15 mouse cellular contexts compared by ENCODE assay signal in genomic region chr2:26551446-26551845, GRCm38 (mm10). TPM values are rescaled to one million over a fixed set of nuclear protein-coding genes. Genes with fewer than 3 reads are reported as not detected.
DNase-seq lines count a peak whose midpoint lies in the region; ATAC-seq lines count a peak whose summit lies in the region.
"Had no signal": no experiment of that assay in that cellular context is flagged by ENCODE, and none has a peak within 500 bp of the region (broad histone marks: within the 10 kb centered on the region; RNA-seq: fewer than 3 reads in every experiment).

No protein-coding gene starts in this region.

- WGBS in midbrain, embryonic 10.5 days, result 79% methylated on average over 8 of the region's 8 CpGs
- 79% methylated on average over 8 of the region's 8 CpGs for WGBS in midbrain, embryonic 15.5 days

- no peaks in the 10 kb centered on the region for H3K36me3 ChIP-seq in midbrain, embryonic 10.5 days
- H3K36me3 ChIP-seq in midbrain, embryonic 15.5 days (replicated peaks), result no peaks in the 10 kb centered on the region
- H3K36me3 ChIP-seq: liver, embryonic 13.5 days had no signal

- no peak overlapping the region for H3K9ac ChIP-seq in midbrain, embryonic 15.5 days
- H3K9ac ChIP-seq: liver, embryonic 13.5 days had no signal

- DNase-seq in CD4-positive, CD25-positive, alpha-beta regulatory T cell, adult 2 months (ENCODE audit: low read depth, low spot score), result peak; percentile 19
- no peak for DNase-seq in midbrain, embryonic 10.5 days (ENCODE audit: low spot score)
- DNase-seq in thymus, postnatal 36 days, result peak; percentile 71 to 83
- no peak for DNase-seq in layer of hippocampus, adult 11-12 months (ENCODE audit: low spot score)
- no peak for DNase-seq in lung, postnatal 14 days
- DNase-seq: kidney, postnatal 10 days; liver, embryonic 13.5 days had no signal

- H3K4me3 ChIP-seq in midbrain, embryonic 10.5 days, result no peak overlapping the region
- no peak overlapping the region for H3K4me3 ChIP-seq in midbrain, embryonic 15.5 days
- H3K4me3 ChIP-seq: erythroblast, embryonic 14.5 days; left cerebral cortex, adult 2 months; liver, embryonic 13.5 days; myocyte had no signal

- H3K27ac ChIP-seq in midbrain, embryonic 10.5 days (replicated peaks), result peak overlapping the region; percentile 57; the same call in 1 of the 2 replicates
- H3K27ac ChIP-seq in midbrain, embryonic 15.5 days, result no peak overlapping the region
- H3K27ac ChIP-seq: left cerebral cortex, adult 2 months; liver, embryonic 13.5 days had no signal

- no peaks in the 10 kb centered on the region; the same call in 1 of the 2 replicates for H3K27me3 ChIP-seq in midbrain, embryonic 10.5 days (ENCODE audit: low read depth, poor library complexity, severe bottlenecking)
- H3K27me3 ChIP-seq in midbrain, embryonic 15.5 days (replicated peaks), result no peaks in the 10 kb centered on the region
- H3K27me3 ChIP-seq: liver, embryonic 13.5 days had no signal

- H3K9me3 ChIP-seq in midbrain, embryonic 10.5 days (replicated peaks), result no peaks in the 10 kb centered on the region
- H3K9me3 ChIP-seq in midbrain, embryonic 15.5 days, result no peaks in the 10 kb centered on the region
- H3K9me3 ChIP-seq: liver, embryonic 13.5 days had no signal

- H3K4me1 ChIP-seq in midbrain, embryonic 10.5 days, result peaks cover 28% of the 10 kb centered on the region
- H3K4me1 ChIP-seq in midbrain, embryonic 15.5 days, result peaks cover 7% of the 10 kb centered on the region; the same call in 1 of the 2 replicates

- no peak for ATAC-seq in CD4-positive, CD25-positive, alpha-beta regulatory T cell, adult 4 months
- no peak for ATAC-seq in midbrain, embryonic 15.5 days (replicated peaks)
- ATAC-seq in megakaryocyte progenitor cell, adult 5-6 weeks (replicated peaks; ENCODE audit: poor library complexity), result 0 out of 2 replicates have a peak, but pooled peaks have one; percentile 18

- H3K4me2 ChIP-seq in midbrain, embryonic 15.5 days, result no peak overlapping the region
- H3K4me2 ChIP-seq: heart, embryonic 11.5 days; liver, embryonic 13.5 days had no signal

RNA-seq across cellular contexts. Expression of gene Egfl7, which starts 28.4 kb away (rescaled TPM):
- not detected for polyA plus RNA-seq in CD4-positive, CD25-positive, alpha-beta regulatory T cell, adult 4 months (2017; shearing (Covaris generic))
- polyA plus RNA-seq in midbrain, embryonic 10.5 days (2016; fragmentation: Nextera tagmentation; extraction: Ambion mirVana), result 68.5 and 85.7 TPM in 2 replicates
- 71.8 and 75.7 TPM in 2 replicates for polyA plus RNA-seq in midbrain, embryonic 15.5 days (2015; fragmentation: Nextera tagmentation; extraction: Ambion mirVana)
- total RNA-seq in megakaryocyte progenitor cell, adult 5-6 weeks (2015), result 29.9 and 58.3 TPM in 2 replicates
- 24.6 and 24.9 TPM in 2 replicates for total RNA-seq in megakaryocyte progenitor cell, adult 5-6 weeks (2017)

RNA-seq across cellular contexts. Expression of gene Notch1, which starts 35.0 kb away (rescaled TPM):
- polyA plus RNA-seq in CD4-positive, CD25-positive, alpha-beta regulatory T cell, adult 4 months (2017; shearing (Covaris generic)), result 10 to 100 TPM; 21.9 to 33.0 TPM
- 30.1 and 38.3 TPM in 2 replicates for polyA plus RNA-seq in midbrain, embryonic 10.5 days (2016; fragmentation: Nextera tagmentation; extraction: Ambion mirVana)
- 15.6 and 17.6 TPM in 2 replicates for polyA plus RNA-seq in midbrain, embryonic 15.5 days (2015; fragmentation: Nextera tagmentation; extraction: Ambion mirVana)
- 15.5 and 19.0 TPM in 2 replicates for total RNA-seq in megakaryocyte progenitor cell, adult 5-6 weeks (2015)
- 8.8 and 9.3 TPM in 2 replicates for total RNA-seq in megakaryocyte progenitor cell, adult 5-6 weeks (2017)

RNA-seq across cellular contexts. Expression of gene Gm20532, which starts 35.0 kb away (rescaled TPM):
- not detected for polyA plus RNA-seq in CD4-positive, CD25-positive, alpha-beta regulatory T cell, adult 4 months (2017; shearing (Covaris generic))
- not detected in 2 replicates for polyA plus RNA-seq in midbrain, embryonic 10.5 days (2016; fragmentation: Nextera tagmentation; extraction: Ambion mirVana)
- polyA plus RNA-seq in midbrain, embryonic 15.5 days (2015; fragmentation: Nextera tagmentation; extraction: Ambion mirVana), result not detected in 2 replicates
- not detected in 2 replicates for total RNA-seq in megakaryocyte progenitor cell, adult 5-6 weeks (2015)
- not detected in 2 replicates for total RNA-seq in megakaryocyte progenitor cell, adult 5-6 weeks (2017)
- total RNA-seq: left cerebral cortex, adult 2 months had no signal
- polyA plus RNA-seq: erythroblast, embryonic 14.5 days; heart, embryonic 11.5 days; intestine, embryonic 14.5 days; liver, embryonic 13.5 days; myocyte had no signal

RNA-seq across cellular contexts. Expression of gene Agpat2, which starts 52.8 kb away (rescaled TPM):
- 1 to 10 TPM; 5.8 to 7.7 TPM for polyA plus RNA-seq in CD4-positive, CD25-positive, alpha-beta regulatory T cell, adult 4 months (2017; shearing (Covaris generic))
- polyA plus RNA-seq in midbrain, embryonic 10.5 days (2016; fragmentation: Nextera tagmentation; extraction: Ambion mirVana), result 9.0 and 10.6 TPM in 2 replicates
- 4.6 and 6.7 TPM in 2 replicates for polyA plus RNA-seq in midbrain, embryonic 15.5 days (2015; fragmentation: Nextera tagmentation; extraction: Ambion mirVana)
- total RNA-seq in megakaryocyte progenitor cell, adult 5-6 weeks (2015), result 47.8 and 50.3 TPM in 2 replicates
- total RNA-seq in megakaryocyte progenitor cell, adult 5-6 weeks (2017), result 43.5 and 52.3 TPM in 2 replicates

Comparison
In these comparisons a context has a peak if more than half of its experiments do, and no peak if none do; other contexts are left out.
1. DNase-seq: peak in CD4-positive, CD25-positive, alpha-beta regulatory T cell, adult 2 months (single experiment) and thymus, postnatal 36 days (2 of 2); none in midbrain, embryonic 10.5 days (single experiment), layer of hippocampus, adult 11-12 months (single experiment) and lung, postnatal 14 days (single experiment).
2. RNA of gene Egfl7, which starts 28.4 kb away (polyA plus RNA-seq): 68.5 to 85.7 TPM in midbrain, embryonic 10.5 days and 71.8 to 75.7 TPM in midbrain, embryonic 15.5 days; not detected in CD4-positive, CD25-positive, alpha-beta regulatory T cell, adult 4 months; every median in the first group is over 10 times any median in the second.